Mouse (Mus musculus) brain, embryonic 14.5 days (tissue): Measurements from ENCODE around the gene Rfx2.

Experiments used
- CTCF ChIP-seq: fragments of 200-500 bp; IDR thresholded peaks from 2 replicates; pipeline ENCODE4 v1.5.1; 2012; ENCODE audit warnings: inconsistent platforms, mild to moderate bottlenecking, moderate library complexity, borderline replicate concordance; ENCODE audit not compliant: insufficient read depth, insufficient read length; ENCODE audit errors: extremely low read depth
- POLR2A ChIP-seq: fragments of 200-500 bp; IDR thresholded peaks from 2 replicates; pipeline ENCODE4 v1.6.1; 2012; ENCODE audit warnings: mild to moderate bottlenecking, inconsistent platforms, borderline replicate concordance; ENCODE audit not compliant: poor library complexity, insufficient read depth, insufficient read length, severe bottlenecking; ENCODE audit errors: extremely low read depth

- TF ChIP-seq POLR2A (no peak), CTCF (no peak)
Observed at GRCm38 (mm10) chr17:56769950-56770349, 60.9 kb downstream of the Rfx2 start, which contains the start of gene Prr22.
